Mouse (Mus musculus): ENCODE results near the gene Mob1a.

The Mob1a gene

DNA sequence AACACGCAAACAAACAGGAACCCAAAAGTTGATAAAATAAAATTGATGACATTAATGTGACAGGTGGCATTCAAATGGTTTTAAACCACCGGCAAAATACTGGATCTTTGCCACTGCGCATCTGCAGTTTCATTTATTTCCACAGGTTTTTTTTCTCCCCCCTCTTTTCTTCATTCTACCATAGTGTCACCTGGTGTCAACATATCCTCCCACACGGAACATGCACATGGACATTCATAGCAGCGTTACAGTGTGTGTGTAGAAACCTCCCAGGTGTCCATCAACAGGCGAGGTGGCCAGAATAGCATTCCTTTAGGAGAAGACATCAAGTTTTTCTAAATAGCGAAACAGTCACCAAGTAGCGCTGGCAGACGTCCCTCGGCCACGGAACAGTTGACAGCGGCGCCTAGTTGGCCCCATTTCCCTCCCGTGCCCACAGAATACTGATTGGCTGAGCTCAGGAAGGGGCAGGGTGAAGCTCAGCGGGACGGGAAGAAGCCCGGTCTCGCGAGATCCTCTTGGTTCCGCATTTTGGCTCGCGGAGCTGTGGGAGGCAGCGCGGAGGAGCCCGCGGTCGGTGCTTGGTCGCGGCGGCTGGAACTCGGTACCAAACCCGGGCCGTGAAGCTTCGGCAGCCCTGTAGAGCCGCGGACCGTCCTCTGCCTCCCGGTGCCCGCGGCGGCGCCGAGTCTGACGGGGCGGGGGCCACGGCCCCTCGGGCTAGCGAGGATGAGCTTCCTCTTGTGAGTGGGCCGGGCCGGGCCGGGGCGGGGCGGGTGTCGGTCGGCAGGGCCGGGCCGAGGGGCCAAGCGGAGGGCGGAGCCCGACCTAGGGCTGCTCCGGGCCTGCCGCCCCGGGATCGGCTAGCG, at the start of gene Mob1a, which contains the start of gene Mthfd2:
Mob1a (plus strand) TSS at position 492 of the 869 bp plus-strand sequence.
Mthfd2 (minus strand) TSS at position 384 of the 869 bp plus-strand sequence.
- peak; percentile 95 for DNase-seq

DNA sequence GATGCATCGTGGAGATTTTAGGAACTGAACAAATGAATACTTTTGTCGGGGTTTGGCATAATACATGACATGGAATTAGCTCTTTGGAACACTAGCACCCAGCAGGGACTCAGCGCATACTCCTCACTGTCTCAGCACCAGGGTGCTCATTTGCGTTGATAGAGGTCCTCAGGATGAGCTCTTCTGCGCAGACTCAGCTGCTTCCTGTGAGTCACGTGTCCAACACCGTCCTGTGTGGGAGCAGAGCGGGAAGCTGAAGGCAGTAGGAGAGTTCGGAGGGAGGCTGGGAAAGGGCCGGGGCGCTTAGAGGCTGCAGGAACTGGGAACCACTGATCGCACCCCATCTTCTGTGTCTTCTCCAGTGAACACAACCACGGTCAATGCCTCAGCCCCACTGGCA, 48.7 kb upstream of the Mob1a start:
- DNase-seq: no peak

DNA sequence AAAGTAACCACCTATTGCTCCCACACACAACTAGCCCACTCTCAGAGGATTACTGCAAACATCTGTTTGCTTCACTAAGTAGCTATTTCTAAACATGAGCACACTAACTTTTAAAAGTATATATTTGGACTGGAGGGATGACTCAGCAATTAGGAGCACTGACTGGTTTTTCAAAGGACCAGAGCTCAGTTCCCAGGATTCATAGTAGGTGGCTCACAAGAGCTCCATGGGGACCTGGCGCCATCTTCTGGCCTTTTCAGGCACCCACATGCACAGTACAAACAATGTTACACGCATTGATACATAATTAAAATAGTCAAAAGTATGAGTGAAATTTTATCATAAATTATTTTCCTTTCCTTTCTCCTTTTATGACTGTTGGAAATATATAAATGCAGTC, 46.9 kb upstream of the Mob1a start:
- DNase-seq: peak; percentile 49

DNA sequence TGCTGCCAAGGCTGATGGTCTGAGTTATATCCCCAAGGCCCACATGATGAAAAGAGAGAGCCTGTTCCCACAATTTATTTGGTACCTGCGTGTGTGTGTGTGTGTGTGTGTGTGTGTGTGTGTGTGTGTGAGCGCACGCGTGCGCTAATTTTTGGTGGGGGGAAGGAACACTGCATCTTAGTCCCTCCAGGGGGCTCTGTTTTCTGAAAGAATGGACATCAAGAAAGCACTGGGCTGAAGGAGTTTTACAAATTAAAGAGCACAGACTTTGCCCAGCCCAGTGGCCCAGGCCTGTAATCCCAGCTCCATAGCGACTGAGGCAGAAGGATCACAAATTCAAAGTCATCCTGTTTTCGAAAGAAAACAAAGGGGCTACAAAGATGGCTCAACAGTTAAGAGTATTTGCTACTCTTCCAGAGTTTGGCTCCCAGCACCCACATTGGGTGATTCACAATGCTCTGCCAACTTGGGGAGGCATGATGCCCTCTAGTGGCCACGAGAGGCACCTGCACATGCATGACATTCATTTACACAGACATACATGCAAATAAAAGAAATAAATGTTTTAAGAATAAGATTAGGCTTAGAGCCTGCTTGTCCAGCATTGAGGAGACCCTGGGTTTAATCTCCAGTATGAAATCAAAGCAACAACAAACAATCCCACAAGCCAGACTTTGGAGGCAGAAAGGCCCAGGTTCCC, 45.4 kb upstream of the Mob1a start:
- DNase-seq: peak; percentile 45

DNA sequence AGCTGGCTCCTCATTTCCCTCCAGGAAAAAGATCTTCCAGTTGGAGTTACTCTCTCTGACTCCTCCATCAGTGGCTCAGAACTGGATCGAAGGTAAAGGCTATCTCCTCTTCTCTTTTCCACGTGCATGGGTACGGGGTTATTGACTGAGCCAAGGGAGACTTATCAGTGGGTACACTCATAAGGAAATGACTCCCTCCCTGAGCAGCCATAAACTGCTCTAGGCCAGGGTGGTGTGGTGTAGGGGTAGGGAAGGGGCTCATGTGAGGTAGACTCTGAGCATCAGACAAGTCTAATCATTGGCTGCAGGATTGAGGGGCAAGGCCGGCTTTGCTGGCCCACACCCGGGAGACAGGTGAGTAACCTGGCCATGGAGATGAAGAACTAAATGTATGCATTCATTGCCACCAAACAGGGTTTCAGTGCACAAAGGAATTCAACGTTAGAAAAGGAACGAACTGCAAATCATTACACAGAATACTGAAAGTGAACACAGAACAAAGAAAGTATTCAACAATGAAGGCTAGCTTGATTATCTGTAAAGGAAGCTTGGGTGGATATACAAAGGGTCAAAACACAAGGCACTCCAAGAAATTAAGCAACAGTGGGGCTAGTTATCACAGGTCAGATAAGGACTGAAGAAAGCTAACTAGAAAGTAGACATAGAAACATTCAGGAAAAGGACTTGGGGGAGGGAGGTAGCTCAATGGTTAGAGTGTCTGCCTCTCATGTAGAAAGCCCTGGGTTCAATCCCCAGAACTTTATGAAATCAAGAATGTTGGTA, 25.2 kb upstream of the Mob1a start:
- DNase-seq: no peak

DNA sequence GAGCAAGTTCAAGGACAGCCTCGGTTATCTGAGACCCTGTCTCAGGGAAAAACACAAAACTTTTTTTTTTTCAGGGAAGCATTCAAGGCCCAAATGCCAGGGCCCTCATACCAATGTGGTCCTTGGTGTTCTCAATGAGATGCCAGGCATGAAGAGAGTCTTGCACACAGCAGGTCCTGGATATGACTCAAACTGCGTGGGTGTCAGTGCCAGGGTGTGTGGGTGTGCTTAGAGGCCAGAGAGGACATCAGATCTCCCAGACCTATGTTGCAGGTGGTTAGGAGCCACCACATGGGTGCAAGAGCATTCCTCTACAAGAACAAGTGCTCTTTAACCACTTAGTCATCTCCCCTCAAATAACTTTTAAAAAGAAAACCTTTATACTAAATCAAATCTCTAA, 24.5 kb upstream of the Mob1a start:
- no peak for DNase-seq

DNA sequence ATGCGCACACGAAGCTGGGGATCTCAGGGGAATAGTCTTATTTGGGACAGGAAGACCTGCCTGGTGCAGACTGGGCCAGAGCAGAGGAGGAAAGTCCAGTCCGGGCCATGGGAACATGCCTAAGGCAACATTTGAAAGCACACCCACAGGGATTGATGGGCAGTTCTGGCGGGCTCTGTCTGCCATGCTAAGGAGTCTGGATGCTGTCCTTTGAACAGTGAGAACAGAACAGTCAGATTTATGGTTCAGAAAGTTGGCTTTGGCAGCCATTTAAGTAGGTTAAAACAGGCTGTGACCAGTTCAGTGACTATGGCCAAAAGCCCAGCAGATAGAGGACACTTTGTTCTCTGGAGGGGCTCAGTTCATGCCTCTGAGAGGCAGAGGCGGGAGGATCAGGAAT, 23.6 kb upstream of the Mob1a start:
- no peak for DNase-seq

DNA sequence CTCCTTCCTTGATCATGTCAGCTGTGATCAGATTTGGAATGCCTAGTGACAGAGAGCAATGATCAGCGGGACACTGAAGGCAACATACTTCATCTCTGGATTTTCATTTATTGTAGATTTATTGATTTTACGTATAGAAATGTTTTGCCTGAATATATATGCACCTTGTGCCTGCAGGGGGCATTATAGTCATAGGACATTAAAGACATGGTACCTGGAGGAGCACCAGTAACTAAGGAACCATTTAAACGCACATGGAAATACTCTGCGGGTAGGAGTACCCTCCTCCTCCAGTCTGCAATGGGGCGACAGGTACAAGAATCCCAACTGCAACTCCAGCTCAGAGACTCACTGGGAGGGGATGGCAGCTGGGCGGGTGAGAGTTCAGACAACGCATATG, 16.8 kb upstream of the Mob1a start:
- no peak for DNase-seq

DNA sequence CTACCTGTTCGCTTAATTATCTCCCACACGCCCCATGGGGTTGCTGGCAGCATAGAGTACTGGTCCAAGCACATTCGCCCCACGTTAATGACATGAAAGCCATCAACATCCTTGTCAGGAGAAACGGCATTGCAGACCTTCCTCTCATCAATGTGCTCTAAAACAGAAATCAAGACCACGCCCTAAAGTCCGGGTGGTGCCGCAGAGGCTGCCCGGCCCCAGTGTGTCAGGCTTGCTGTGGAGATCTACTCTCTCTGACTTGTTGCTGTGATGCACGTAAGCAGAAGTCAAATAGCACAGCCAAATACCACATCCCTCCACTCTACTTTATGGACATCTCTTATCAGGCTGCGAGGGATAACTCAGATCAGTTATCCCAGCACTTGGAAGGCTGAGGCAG, 14.6 kb upstream of the Mob1a start:
- no peak for DNase-seq

DNA sequence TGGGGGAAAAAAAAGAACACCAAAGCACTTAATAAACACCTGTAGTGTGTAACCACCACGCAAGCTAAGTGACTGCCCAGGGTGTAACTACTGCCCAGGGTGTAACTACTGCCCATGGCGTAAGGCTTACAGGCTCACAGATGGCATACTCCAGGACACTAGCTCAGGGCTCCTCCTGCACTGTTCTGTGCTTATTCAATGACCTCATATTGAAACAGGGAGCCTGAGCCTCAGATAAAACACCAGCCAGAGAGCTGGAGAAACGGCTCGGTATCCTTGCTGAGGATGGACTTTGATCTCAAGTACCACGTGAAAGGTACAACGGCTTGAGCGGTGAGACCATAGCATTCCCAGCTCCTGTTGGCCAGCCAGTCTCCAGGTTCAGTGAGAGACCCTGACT, 13.8 kb upstream of the Mob1a start:
- no peak for DNase-seq

DNA sequence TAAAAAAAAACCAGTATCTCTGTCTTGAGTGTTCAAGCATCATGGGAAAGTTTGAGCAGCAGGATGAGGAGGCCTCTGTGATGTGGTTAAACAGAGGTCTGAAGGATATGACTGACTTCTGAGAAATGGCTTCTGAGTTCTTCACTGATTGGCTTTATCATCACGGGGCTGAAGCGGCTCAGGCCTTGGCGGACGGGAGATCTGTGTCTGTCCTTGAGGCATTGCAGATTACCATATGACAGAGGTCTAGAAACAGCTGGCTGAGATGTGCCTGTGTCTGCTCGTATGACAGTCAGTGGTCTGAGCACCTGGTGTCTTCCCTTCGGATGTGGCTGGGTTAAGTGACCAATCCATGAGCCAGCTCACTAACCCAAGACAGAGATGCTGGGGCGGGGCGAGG, 13.3 kb upstream of the Mob1a start:
- no peak for DNase-seq

DNA sequence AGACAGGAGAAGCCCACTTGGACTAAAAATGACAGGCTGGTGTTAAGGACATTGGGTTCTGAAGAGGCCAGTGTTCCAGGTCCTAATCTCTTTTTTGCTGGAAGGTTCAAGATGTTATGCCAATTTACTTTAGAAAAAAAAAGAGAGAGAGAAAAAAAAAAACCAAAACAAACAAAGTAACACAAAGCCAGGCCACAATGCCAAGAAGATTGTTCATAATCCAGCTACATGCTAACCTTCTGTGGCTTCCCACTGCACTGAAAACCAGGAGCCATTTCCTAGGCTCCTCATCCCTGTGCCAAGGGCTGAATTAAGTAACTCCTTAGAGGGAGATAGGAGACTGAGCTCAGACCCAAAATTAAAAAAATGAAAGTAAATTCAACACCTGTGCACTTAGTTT, 10.5 kb upstream of the Mob1a start:
- DNase-seq: no peak

DNA sequence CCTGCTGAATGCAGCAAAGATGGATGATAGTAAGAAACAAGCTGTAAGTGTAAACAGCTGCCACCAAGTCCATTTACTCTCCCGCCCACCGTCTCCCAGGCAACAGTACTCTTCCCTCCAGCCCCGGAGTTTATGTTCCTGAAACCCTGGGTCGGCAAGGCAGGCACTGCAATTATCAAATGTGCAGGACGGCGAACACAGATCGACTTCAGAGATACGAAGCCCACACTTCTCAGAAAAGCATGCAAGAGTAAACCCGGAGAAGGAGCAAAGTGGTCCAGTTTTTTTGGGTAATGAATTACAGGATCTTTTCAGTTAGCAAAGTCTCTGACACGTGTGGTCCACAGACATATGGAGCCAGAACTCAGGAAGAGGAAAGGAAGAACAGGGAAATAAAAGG, 9.8 kb upstream of the Mob1a start:
- no peak for DNase-seq

DNA sequence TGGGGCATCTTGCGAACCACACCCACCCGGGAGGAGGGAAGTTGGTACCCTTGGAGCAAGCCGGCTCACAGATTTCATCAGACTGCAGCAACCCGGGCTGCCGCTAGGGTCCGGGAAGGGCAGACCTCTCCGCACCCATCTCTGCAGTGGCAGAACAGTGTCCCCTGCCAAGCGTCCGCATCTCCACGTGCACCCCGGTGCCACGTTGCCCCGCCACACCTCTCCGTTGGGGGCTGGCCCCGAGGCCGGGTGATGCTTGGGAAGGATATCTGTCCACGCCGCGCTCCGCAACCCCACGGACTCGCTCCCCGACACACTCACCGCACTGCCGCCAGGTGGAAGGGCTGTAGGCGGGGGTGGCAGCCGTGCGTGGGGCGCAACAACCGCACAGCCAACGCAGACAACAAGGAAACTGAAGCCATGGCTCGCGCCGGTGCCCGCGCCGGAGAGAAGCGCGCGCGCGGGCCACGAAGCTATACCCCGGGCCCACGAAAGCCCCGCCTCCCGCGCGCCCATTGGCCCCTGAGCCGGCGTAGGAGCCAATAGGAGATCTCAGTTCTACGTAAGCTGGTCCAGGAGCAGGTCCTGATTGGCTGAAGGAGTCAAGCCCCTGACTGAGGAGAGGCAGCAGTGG, 8.6 kb upstream of the Mob1a start:
- peak; percentile 96 for DNase-seq

DNA sequence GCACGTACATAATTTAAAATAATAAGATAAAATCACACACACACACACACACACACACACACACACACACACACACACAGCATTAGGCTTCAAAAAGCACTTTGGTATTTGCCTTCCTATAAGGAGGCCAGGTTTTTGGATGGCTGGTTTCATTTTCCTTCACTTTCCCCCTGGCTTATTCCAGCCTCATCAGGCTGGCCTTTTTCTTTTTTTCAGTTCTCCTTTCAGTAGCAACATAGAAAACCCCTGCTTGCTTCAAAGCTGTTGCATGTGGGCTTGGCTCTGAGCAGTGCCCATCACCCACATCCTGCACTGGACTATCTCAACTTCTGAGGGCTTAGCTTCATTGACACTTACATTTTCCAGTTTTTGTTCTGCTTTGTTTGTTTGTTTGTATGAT, 3.9 kb upstream of the Mob1a start:
- no peak for DNase-seq

DNA sequence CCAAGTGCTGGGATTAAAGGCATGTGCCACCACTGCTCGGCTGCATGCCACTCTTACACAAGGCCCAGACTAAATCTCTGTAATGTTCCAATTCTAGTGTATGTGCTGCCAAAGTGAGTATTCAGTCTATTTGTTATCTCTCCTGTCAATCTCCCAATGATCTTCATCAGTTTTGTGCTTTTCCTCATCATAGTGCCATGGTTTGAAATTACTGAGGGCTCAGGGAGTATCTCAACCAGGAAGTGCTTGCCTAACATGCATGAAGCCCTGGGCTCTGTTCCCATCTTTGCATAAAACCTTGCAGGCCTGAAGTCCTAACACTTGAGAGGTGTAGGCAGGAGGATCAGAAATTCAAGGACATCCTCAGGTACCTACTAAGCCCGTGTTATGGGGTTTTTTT, 3.0 kb upstream of the Mob1a start:
- no peak for DNase-seq

DNA sequence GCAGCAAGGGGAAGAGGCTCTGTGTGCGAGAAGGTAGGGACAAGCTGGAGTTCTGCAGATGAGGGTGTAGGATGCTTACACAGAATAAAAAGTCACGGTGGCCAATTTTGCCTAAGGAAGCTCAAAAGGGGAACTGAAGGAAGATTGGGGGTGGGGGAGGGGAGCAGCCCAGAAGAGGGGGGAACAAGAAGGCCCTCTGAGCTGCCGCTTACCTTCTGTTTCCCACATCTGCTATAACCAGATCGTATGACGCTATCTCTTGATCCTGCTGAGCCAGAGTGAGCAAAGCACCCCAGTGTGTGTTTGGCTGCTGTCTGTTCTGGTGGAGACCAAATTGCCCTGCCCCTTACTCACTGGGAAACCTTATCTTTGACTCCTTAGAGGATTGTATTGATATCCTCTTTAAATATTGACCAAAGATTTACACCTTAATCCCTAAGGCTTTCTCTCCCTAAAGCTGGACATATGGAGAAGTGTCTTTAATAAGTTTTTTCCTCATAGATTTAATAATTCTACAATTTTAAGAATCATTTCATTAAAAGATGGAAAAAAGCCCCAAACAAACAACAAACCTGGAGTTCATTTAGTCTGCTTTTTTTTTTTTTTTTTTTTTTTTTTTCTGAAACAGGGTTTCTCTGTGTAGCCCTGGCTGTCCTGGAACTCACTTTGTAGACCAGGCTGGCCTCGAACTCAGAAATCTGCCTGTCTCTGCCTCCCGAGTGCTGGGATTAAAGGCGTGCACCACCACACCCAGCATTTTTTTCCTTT, 2.0 kb upstream of the Mob1a start:
- DNase-seq: no peak

DNA sequence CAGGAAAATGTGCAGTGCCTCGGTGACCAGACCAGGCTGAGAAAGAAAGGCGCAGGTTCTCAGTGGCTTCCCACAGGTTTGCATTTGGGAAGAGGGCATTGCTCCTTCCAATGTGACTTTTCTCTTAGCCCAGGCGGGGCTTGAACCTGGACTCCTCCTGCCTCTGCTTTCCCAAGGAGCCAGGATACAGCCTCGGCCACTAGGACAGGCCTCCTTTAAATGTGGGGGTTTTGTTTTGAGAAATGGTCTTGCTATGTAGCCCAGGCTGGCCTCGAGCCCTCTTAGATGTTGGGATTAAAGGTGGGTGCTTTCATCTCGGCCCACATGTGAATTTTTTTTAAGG, 549 bp downstream of the Mob1a start:
- DNase-seq: no peak

DNA sequence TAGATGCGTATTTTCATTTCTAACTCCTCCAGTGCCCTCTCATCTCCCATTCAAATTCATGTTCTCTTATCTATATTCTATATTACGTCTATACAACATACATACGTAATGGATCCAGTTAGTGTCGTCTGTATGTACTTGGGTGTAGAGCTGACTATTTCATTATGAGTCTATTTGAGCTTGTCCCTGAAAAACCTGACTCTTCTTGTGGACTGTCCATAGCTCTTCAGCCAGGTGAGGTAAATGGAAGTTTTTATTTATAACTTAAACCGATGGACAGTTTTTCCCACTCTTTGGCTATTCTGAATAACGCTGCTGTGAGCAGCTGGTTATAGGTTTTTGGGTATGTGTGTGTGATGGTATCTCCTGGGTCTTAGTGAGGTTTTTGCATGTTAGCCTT, 945 bp downstream of the Mob1a start:
- no peak for DNase-seq

DNA sequence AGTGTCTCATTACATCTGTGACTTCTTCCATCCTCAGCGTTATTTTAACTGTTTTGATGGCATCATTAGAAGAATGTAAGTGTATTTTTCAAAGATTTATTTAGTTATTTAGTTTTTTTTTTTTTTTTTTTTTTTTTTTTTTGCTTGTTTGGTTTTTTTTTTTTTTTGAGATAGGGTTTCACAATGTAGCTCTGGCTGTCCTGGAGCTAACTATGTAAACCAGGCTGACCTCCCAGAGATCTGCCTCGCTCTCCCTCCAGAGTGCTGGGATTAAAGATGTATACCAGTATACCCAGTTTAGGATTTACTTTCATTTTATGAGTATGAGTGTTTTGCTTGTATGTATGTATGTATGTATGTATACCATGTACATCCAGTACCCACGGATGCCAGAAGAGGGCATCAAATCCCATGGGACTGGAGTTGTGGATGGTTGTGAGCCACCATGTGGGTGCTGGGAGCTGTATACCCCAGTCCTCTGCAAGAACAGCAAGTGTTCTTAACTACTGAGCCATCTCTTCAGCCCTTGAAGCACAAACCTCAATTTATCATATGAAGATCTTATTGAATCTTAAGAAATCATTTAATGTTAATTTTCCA, 1.9 kb downstream of the Mob1a start:
- DNase-seq: no peak

DNA sequence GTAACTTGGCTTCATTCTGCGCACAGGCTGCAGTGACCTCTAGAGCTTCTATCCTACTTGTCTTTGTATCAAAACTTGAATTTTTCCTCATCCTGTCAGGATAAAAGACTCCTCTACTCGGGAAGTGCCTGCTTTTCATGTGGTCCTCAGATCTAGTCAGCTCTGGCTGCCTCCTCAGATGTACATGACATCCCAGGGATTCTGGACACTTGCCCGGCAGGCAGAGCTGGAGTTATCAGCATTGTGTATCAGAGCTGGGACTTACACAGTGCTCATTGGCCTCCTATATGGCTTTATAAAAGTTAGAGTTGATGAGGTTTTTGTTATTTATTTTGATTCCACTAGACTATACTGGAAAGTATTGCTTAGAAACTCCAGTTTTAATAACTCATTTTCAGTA, 15.6 kb downstream of the Mob1a start:
- DNase-seq: no peak

DNA sequence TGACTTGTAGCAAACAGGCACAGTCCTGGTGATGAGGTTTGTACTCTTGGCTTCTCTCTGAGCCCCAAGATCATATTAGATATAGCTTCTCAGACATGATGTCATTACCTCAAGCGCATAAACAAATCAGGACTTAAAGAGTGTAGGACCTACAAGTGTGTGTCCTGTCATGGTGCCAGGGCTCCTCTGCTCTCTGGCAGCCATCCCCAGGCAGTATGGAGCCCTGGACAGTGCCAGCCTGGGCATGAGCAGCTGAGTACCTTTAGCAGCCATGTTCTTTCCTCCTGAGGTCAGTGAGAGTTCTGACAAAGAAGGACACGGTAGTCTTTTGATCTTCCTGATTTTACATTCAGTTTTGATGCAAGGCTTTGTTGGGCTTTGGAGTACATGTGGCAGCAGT, 17.1 kb downstream of the Mob1a start:
- no peak for DNase-seq
